Mouse (Mus musculus) stomach, embryonic 15.5 days (tissue): Measurements from ENCODE around the gene Fras1. TPM values are rescaled to one million over a fixed set of nuclear protein-coding genes. Genes with fewer than 3 reads are reported as not detected.

Experiments used
- ATAC-seq: fragments of 200-750 bp; cut with Nextera tagmentation; 2 replicates; pipeline ENCODE4 v1.8.0; 2017; ENCODE audit warnings: low read depth, moderate number of reproducible peaks, moderate TSS enrichment; ENCODE audit not compliant: insufficient read depth, low FRiP score
- H3K27ac ChIP-seq: fragments of 300-500 bp; sonication (generic); 2 replicates; pipeline ENCODE4 v1.5.1; 2015; ENCODE audit warnings: mild to moderate bottlenecking, inconsistent platforms
- H3K27me3 ChIP-seq: fragments of 300-500 bp; sonication (generic); replicated peaks from 2 replicates; pipeline ENCODE4 v1.6.1; 2015; ENCODE audit warnings: inconsistent platforms
- H3K36me3 ChIP-seq: fragments of 300-500 bp; sonication (generic); 2 replicates; pipeline ENCODE4 v1.6.1; 2015; ENCODE audit warnings: inconsistent platforms
- H3K4me1 ChIP-seq: fragments of 300-500 bp; sonication (generic); 2 replicates; pipeline ENCODE4 v1.6.1; 2015; ENCODE audit warnings: inconsistent platforms
- H3K4me2 ChIP-seq: fragments of 300-500 bp; sonication (generic); 2 replicates; pipeline ENCODE4 v1.6.1; 2015; ENCODE audit warnings: mild to moderate bottlenecking, inconsistent platforms
- H3K4me3 ChIP-seq: fragments of 300-500 bp; sonication (generic); replicated peaks from 2 replicates; pipeline ENCODE4 v1.5.1; 2015; ENCODE audit warnings: inconsistent platforms
- H3K9ac ChIP-seq: fragments of 300-500 bp; sonication (generic); 2 replicates; pipeline ENCODE4 v1.6.1; 2015; ENCODE audit warnings: inconsistent platforms
- H3K9me3 ChIP-seq: fragments of 300-500 bp; sonication (generic); 2 replicates; pipeline ENCODE4 v1.6.1; 2016; ENCODE audit warnings: inconsistent platforms
- WGBS: fragments of 180-500 bp; shearing (Covaris S2); methylation state at CpG from one replicate; pipeline ENCODE4 v1.1.7; 2015; 5-methylcytosine and 5-hydroxymethylcytosine counted together
- polyA plus RNA-seq: library from polyadenylated mRNA; unstranded; fragments of >200 nt; fragmentation: Nextera tagmentation; extraction: Ambion mirVana; gene quantifications from 2 replicates; pipeline ENCODE4 v1.2.1, GENCODE M21; 2015

Gene Fras1
- polyA plus RNA-seq, 1 experiment from 2014 or later: 20.3 TPM

DNA sequence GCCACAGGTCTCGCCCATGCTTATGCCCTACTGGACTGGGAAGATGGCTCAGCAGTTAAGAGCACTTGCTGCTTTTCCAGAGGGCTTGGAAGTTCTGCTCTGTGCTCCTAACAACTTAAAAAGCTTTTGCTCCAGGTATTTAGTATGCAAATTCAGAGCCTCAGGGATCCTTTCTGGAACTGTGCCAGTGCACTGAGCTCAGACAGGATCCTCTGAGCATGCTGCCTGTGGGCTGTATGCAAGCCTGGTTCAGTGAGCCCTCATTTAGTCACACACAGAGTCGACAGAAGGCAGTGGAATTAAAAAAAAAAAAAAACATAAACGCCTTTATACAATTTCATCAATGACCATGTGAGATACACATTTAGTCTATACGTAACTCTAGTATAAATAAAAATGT is 436.9 kb downstream of the Fras1 start:
- Histone ChIP-seq H3K9me3 (no peaks in the 10 kb centered on the region), H3K4me3 (no peak overlapping the region), H3K36me3 (no peaks in the 10 kb centered on the region), H3K27ac (no peak overlapping the region), H3K4me1 (no peaks in the 10 kb centered on the region), H3K9ac (no peak overlapping the region), H3K27me3 (no peaks in the 10 kb centered on the region), H3K4me2 (no peak overlapping the region)
- WGBS: 72% methylated on average over 4 of the region's 4 CpGs
- no peak for ATAC-seq

- no peak overlapping the region for H3K4me3 ChIP-seq
- H3K27ac ChIP-seq: no peak overlapping the region
- H3K27me3 ChIP-seq: no peaks in the 10 kb centered on the region
- 66% methylated on average over 13 of the region's 13 CpGs for WGBS
- no peaks in the 10 kb centered on the region for H3K4me1 ChIP-seq
- no peaks in the 10 kb centered on the region for H3K9me3 ChIP-seq
- H3K9ac ChIP-seq: no peak overlapping the region
- H3K36me3 ChIP-seq: no peaks in the 10 kb centered on the region
- no peak for ATAC-seq
- H3K4me2 ChIP-seq: no peak overlapping the region
Observed at GRCm38 (mm10) chr5:96824769-96825327, 451.1 kb downstream of the Fras1 start.

DNA sequence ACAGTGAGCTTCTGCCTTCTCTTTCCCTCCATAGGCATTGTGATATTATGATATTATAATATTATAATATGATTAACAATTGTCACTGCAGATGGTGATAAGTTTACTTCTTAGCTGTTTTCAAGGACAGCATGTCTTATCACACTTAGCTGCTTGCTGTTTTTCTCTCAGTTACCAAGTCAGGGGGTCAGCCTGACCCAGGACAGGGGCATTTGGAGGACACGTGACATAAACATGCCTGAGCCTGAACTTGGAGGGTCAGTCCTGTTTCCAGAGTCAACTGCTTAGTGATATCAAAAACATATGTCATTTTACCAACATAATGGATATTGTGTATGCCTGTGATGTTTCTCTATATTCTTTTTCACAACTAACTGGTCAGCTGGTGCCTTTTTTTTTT is 453.4 kb downstream of the Fras1 start:
- Histone ChIP-seq H3K9ac (no peak overlapping the region), H3K4me2 (no peak overlapping the region), H3K9me3 (no peaks in the 10 kb centered on the region), H3K27me3 (no peaks in the 10 kb centered on the region), H3K4me1 (no peaks in the 10 kb centered on the region), H3K4me3 (no peak overlapping the region), H3K27ac (no peak overlapping the region), H3K36me3 (no peaks in the 10 kb centered on the region)
- no peak for ATAC-seq
- WGBS: 57% methylated on average over 1 of the region's 1 CpGs

Other genes with a start within 250 kb of the Fras1 start
- gene Cnot6l, start 209.8 kb upstream of the Fras1 start, polyA plus RNA-seq: 25.7 and 28.3 TPM in 2 replicates
- gene Mrpl1, start 164.5 kb upstream of the Fras1 start, polyA plus RNA-seq: 21.4 and 24.1 TPM in 2 replicates